Comparison of ENCODE assay signal across 17 mouse cellular contexts in the genomic region with DNA sequence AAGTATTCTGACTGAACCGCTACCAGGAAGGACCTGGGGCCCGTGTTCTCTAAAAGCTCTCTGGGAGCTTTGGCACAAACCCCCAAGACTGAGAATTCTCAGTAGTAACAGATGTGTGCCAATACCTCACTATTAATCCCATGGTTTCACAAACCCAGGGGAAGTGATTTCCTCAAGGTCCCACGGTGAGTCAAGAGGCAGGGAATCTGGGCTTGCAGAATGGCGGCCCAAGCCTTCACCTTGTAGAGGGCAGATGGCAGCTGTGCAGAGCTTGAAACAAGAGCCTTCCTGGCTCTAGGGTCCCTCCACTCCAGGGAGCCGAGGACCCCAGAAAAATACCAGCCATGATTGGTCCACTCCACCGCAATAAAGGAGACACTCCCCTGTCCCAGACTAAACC. TPM values are rescaled to one million over a fixed set of nuclear protein-coding genes. Genes with fewer than 3 reads are reported as not detected.
DNase-seq lines count a peak whose midpoint lies in the region; ATAC-seq and TF ChIP-seq lines count a peak whose summit lies in the region.
"Had no signal": no experiment of that assay in that cellular context is flagged by ENCODE, and none has a peak within 500 bp of the region (broad histone marks: within the 10 kb centered on the region; RNA-seq: fewer than 3 reads in every experiment).

No protein-coding gene starts in this region.

- no peak overlapping the region for H3K4me3 ChIP-seq in forebrain, embryonic 10.5 days
- no peak overlapping the region for H3K4me3 ChIP-seq in forebrain, postnatal 0 days (ENCODE audit: low read depth, low read length)
- no peak overlapping the region for H3K4me3 ChIP-seq in limb, embryonic 10.5 days
- H3K4me3 ChIP-seq in intestine, embryonic 16.5 days (ENCODE audit: low read length) = no peak overlapping the region
- H3K4me3 ChIP-seq: embryonic facial prominence, embryonic 12.5 days; forebrain, embryonic 13.5 days; heart, embryonic 15.5 days; hindbrain, embryonic 10.5 days; hindbrain, embryonic 15.5 days had no signal

- H3K4me1 ChIP-seq in forebrain, embryonic 10.5 days = peaks cover 77% of the 10 kb centered on the region
- peaks cover 16% of the 10 kb centered on the region; the same call in 1 of the 2 replicates for H3K4me1 ChIP-seq in forebrain, postnatal 0 days (ENCODE audit: insufficient read depth)
- peaks cover 95% of the 10 kb centered on the region for H3K4me1 ChIP-seq in limb, embryonic 10.5 days
- peaks cover 74% of the 10 kb centered on the region for H3K4me1 ChIP-seq in intestine, embryonic 16.5 days (ENCODE audit: control insufficient read depth, insufficient read depth, low read length)

- no peaks in the 10 kb centered on the region for H3K9me3 ChIP-seq in forebrain, embryonic 10.5 days
- H3K9me3 ChIP-seq in forebrain, postnatal 0 days (ENCODE audit: low read length) = no peaks in the 10 kb centered on the region
- H3K9me3 ChIP-seq in limb, embryonic 10.5 days (replicated peaks) = no peaks in the 10 kb centered on the region
- no peaks in the 10 kb centered on the region for H3K9me3 ChIP-seq in intestine, embryonic 16.5 days (ENCODE audit: control insufficient read depth, low read length)
- H3K9me3 ChIP-seq: embryonic facial prominence, embryonic 12.5 days; forebrain, embryonic 13.5 days; heart, embryonic 15.5 days; hindbrain, embryonic 10.5 days; hindbrain, embryonic 15.5 days had no signal

- 0 out of 2 replicates have a peak overlapping the region, but pooled peaks have one; percentile 40 for H3K27ac ChIP-seq in forebrain, embryonic 10.5 days
- H3K27ac ChIP-seq in forebrain, postnatal 0 days (ENCODE audit: low read depth, low read length) = no peak overlapping the region
- peak overlapping the region; percentile 50; the same call in 1 of the 2 replicates for H3K27ac ChIP-seq in limb, embryonic 10.5 days
- no peak overlapping the region for H3K27ac ChIP-seq in intestine, embryonic 16.5 days (ENCODE audit: low read length)
- H3K27ac ChIP-seq: embryonic facial prominence, embryonic 12.5 days; forebrain, embryonic 13.5 days; hindbrain, embryonic 10.5 days; hindbrain, embryonic 15.5 days had no signal

- no peak overlapping the region for H3K9ac ChIP-seq in forebrain, postnatal 0 days
- H3K9ac ChIP-seq in intestine, embryonic 16.5 days (ENCODE audit: low read depth, low read length) = no peak overlapping the region
- H3K9ac ChIP-seq: embryonic facial prominence, embryonic 12.5 days; forebrain, embryonic 13.5 days; heart, embryonic 15.5 days; hindbrain, embryonic 15.5 days had no signal

- no peak overlapping the region for H3K4me2 ChIP-seq in forebrain, postnatal 0 days (ENCODE audit: low read depth)
- H3K4me2 ChIP-seq in intestine, embryonic 16.5 days (ENCODE audit: low read depth, low read length) = no peak overlapping the region
- H3K4me2 ChIP-seq: embryonic facial prominence, embryonic 12.5 days; forebrain, embryonic 13.5 days; heart, embryonic 11.5 days; heart, embryonic 15.5 days; hindbrain, embryonic 15.5 days had no signal

- H3K36me3 ChIP-seq in forebrain, embryonic 10.5 days (replicated peaks) = no peaks in the 10 kb centered on the region; the same call in 1 of the 2 replicates
- H3K36me3 ChIP-seq in forebrain, postnatal 0 days (ENCODE audit: insufficient read depth) = no peaks in the 10 kb centered on the region
- no peaks in the 10 kb centered on the region for H3K36me3 ChIP-seq in limb, embryonic 10.5 days
- H3K36me3 ChIP-seq in intestine, embryonic 16.5 days (ENCODE audit: control insufficient read depth, insufficient read depth, low read length) = no peaks in the 10 kb centered on the region
- H3K36me3 ChIP-seq: embryonic facial prominence, embryonic 12.5 days; heart, embryonic 15.5 days; hindbrain, embryonic 10.5 days; hindbrain, embryonic 15.5 days had no signal

- TF ChIP-seq CTCF in forebrain, postnatal 0 days (IDR thresholded peaks at IDR 0.05; ENCODE audit: low read depth) = no peak

- ATAC-seq in forebrain, postnatal 0 days = no peak
- ATAC-seq in intestine, embryonic 16.5 days = no peak
- ATAC-seq: forebrain, embryonic 13.5 days; intestine, postnatal 0 days had no signal

- peaks cover 1% of the 10 kb centered on the region for H3K27me3 ChIP-seq in forebrain, embryonic 10.5 days (ENCODE audit: poor library complexity, severe bottlenecking)
- H3K27me3 ChIP-seq in forebrain, postnatal 0 days (ENCODE audit: insufficient read depth, low read length) = no peaks in the 10 kb centered on the region
- 0 out of 2 replicates have a peak, but pooled peaks cover 14% of the 10 kb centered on the region for H3K27me3 ChIP-seq in limb, embryonic 10.5 days (ENCODE audit: low read depth, poor library complexity, severe bottlenecking)
- H3K27me3 ChIP-seq in intestine, embryonic 16.5 days (replicated peaks; ENCODE audit: control insufficient read depth, insufficient read depth, low read length) = no peaks in the 10 kb centered on the region
- H3K27me3 ChIP-seq: embryonic facial prominence, embryonic 12.5 days; forebrain, embryonic 13.5 days; heart, embryonic 15.5 days; hindbrain, embryonic 15.5 days had no signal

- WGBS in forebrain, embryonic 10.5 days = 89% methylated on average over 6 of the region's 6 CpGs
- WGBS in forebrain, postnatal 0 days = 63% methylated on average over 6 of the region's 6 CpGs
- 80% methylated on average over 6 of the region's 6 CpGs for WGBS in limb, embryonic 10.5 days
- 80% methylated on average over 6 of the region's 6 CpGs for WGBS in intestine, embryonic 16.5 days

- DNase-seq in forebrain, embryonic 10.5 days (ENCODE audit: extremely low spot score, low spot score) = no peak
- no peak for DNase-seq in forebrain, postnatal 0 days
- peak; percentile 48 for DNase-seq in NIH3T3 (ENCODE audit: low read depth)
- peak; percentile 79 for DNase-seq in adrenal gland, postnatal 14 days
- no peak for DNase-seq in limb, embryonic 10.5 days (ENCODE audit: low spot score)
- DNase-seq in spleen, adult 18-20 months = no peak
- DNase-seq in cerebellum, adult 9-10 months = no peak
- DNase-seq: cerebellum, adult 11 months; kidney, adult 8-10 months had no signal

RNA-seq across cellular contexts. Expression of a gene that starts 28.9 kb away (rescaled TPM):
- polyA plus RNA-seq in forebrain, embryonic 10.5 days (2016; fragmentation: Nextera tagmentation; extraction: Ambion mirVana) = 2.8 and 3.0 TPM in 2 replicates
- 26.7 and 32.6 TPM in 2 replicates for total RNA-seq in forebrain, postnatal 0 days (2014; rRNA removed)
- polyA plus RNA-seq in forebrain, postnatal 0 days (2015; fragmentation: Nextera tagmentation; extraction: Ambion mirVana) = 8.5 and 8.6 TPM in 2 replicates
- total RNA-seq in adrenal gland, postnatal 14 days (2021) = 71.2 and 76.8 TPM in 2 replicates
- polyA plus RNA-seq in limb, embryonic 10.5 days (2016; fragmentation: Nextera tagmentation; extraction: Ambion mirVana) = 4.3 and 4.8 TPM in 2 replicates
- 1.5 and 2.7 TPM in 2 replicates for polyA plus RNA-seq in intestine, embryonic 16.5 days (2015; fragmentation: Nextera tagmentation; extraction: Ambion mirVana)

Comparison
In these comparisons a context has a peak if more than half of its experiments do, and no peak if none do; other contexts are left out.
1. H3K27ac ChIP-seq: peak in forebrain, embryonic 10.5 days (single experiment) and limb, embryonic 10.5 days (single experiment); none in forebrain, postnatal 0 days (single experiment) and intestine, embryonic 16.5 days (single experiment).
2. DNase-seq: peak in NIH3T3 (single experiment) and adrenal gland, postnatal 14 days (single experiment); none in forebrain, embryonic 10.5 days (single experiment), forebrain, postnatal 0 days (single experiment), limb, embryonic 10.5 days (single experiment), spleen, adult 18-20 months (0 of 2) and cerebellum, adult 9-10 months (single experiment).